26 mouse cellular contexts compared by ENCODE assay signal in genomic region chr9:121176350-121176749, GRCm38 (mm10).
"Had no signal": no experiment of that assay in that cellular context is flagged by ENCODE, and none has a peak within 500 bp of the region (broad histone marks: within the 10 kb centered on the region; RNA-seq: fewer than 3 reads in every experiment).

No protein-coding gene starts in this region.

- H3K9me3 ChIP-seq: embryonic facial prominence, embryonic 12.5 days; embryonic facial prominence, embryonic 13.5 days; embryonic facial prominence, embryonic 15.5 days; forebrain, embryonic 15.5 days had no signal

- H3K4me3 ChIP-seq: embryonic facial prominence, embryonic 10.5 days; embryonic facial prominence, embryonic 12.5 days; embryonic facial prominence, embryonic 13.5 days; embryonic facial prominence, embryonic 15.5 days; erythroblast, embryonic 14.5 days; forebrain, embryonic 10.5 days; forebrain, embryonic 12.5 days; forebrain, embryonic 13.5 days; forebrain, embryonic 15.5 days; gastrocnemius, adult 2 months; heart, adult 2 months had no signal

- H3K27ac ChIP-seq: embryonic facial prominence, embryonic 10.5 days; embryonic facial prominence, embryonic 12.5 days; embryonic facial prominence, embryonic 13.5 days; embryonic facial prominence, embryonic 15.5 days; forebrain, embryonic 10.5 days; forebrain, embryonic 12.5 days; forebrain, embryonic 13.5 days; gastrocnemius, adult 2 months; heart, adult 2 months had no signal

- H3K27me3 ChIP-seq: embryonic facial prominence, embryonic 12.5 days; embryonic facial prominence, embryonic 13.5 days; embryonic facial prominence, embryonic 15.5 days; forebrain, embryonic 12.5 days; forebrain, embryonic 13.5 days; forebrain, embryonic 15.5 days had no signal

- H3K36me3 ChIP-seq: embryonic facial prominence, embryonic 12.5 days; embryonic facial prominence, embryonic 15.5 days had no signal

- H3K4me1 ChIP-seq: embryonic facial prominence, embryonic 10.5 days; embryonic facial prominence, embryonic 12.5 days; embryonic facial prominence, embryonic 13.5 days; forebrain, embryonic 10.5 days; forebrain, embryonic 12.5 days; forebrain, embryonic 13.5 days; forebrain, embryonic 15.5 days had no signal

- DNase-seq: cerebellum, adult 9-10 months; cerebellum, adult 9-11 months; cerebellum, postnatal 10 days; cerebellum, postnatal 14 days; cerebellum, postnatal 25 days; cerebellum, postnatal 36 days; embryo, embryonic 11 days; forebrain, postnatal 0 days; gastrocnemius, adult 2 months; gastrocnemius, postnatal 10 days; gastrocnemius, postnatal 14 days; gastrocnemius, postnatal 25 days; gastrocnemius, postnatal 36 days; heart, adult 18-20 months; heart, adult 2 months had no signal

- H3K9ac ChIP-seq: embryonic facial prominence, embryonic 12.5 days; embryonic facial prominence, embryonic 13.5 days; embryonic facial prominence, embryonic 15.5 days; forebrain, embryonic 12.5 days; forebrain, embryonic 13.5 days; forebrain, embryonic 15.5 days; forebrain, postnatal 0 days had no signal

- ATAC-seq: forebrain, embryonic 13.5 days; forebrain, embryonic 14.5 days; forebrain, embryonic 15.5 days; forebrain, embryonic 16.5 days; forebrain, postnatal 0 days had no signal

- H3K4me2 ChIP-seq: embryonic facial prominence, embryonic 12.5 days; embryonic facial prominence, embryonic 13.5 days; embryonic facial prominence, embryonic 15.5 days; forebrain, embryonic 12.5 days; forebrain, embryonic 13.5 days; forebrain, embryonic 15.5 days had no signal
